Mouse (Mus musculus): ENCODE measurements around the gene Calhm3.

GRCm38 (mm10) chr19:47202429-47202828 lies 44.9 kb upstream of the Calhm3 start:
- TF ChIP-seq CTCF (IDR thresholded peaks at IDR 0.05; ENCODE audit: low read depth) (no peak), EP300 (IDR thresholded peaks at IDR 0.05; ENCODE audit: low read depth) (no peak)

Data from liver, postnatal 0 days (tissue).